Mouse (Mus musculus) bone marrow macrophage, adult 2 months (primary cell): ENCODE results near the gene Aadacl4. TPM values are rescaled to one million over a fixed set of nuclear protein-coding genes. Genes with fewer than 3 reads are reported as not detected.
"Not testable (repeated sequence)": the region's sequence is repeated elsewhere in the genome, so short reads cannot be mapped to it uniquely, and the experiment has no call there.

ENCODE experiments used
- H3K27ac ChIP-seq: 2 replicates; pipeline ENCODE4 v1.5.1; 2012; ENCODE audit warnings: low read depth, low read length; ENCODE audit not compliant: insufficient read depth
- H3K4me1 ChIP-seq: 2 replicates; pipeline ENCODE4 v1.6.1; 2012; ENCODE audit warnings: low read length; ENCODE audit not compliant: control insufficient read depth, insufficient read depth
- H3K4me3 ChIP-seq: 2 replicates; pipeline ENCODE4 v1.5.1; 2012; ENCODE audit warnings: mild to moderate bottlenecking, low read length, moderate library complexity; ENCODE audit not compliant: insufficient read depth
- CTCF ChIP-seq: IDR thresholded peaks from 2 replicates; pipeline ENCODE4 v1.5.1; 2012; ENCODE audit warnings: low read depth, mild to moderate bottlenecking, low read length, moderate library complexity
- POLR2A ChIP-seq: IDR thresholded peaks from 2 replicates; pipeline ENCODE4 v1.6.1; 2012; ENCODE audit warnings: mild to moderate bottlenecking, low read depth, low read length, borderline replicate concordance
- polyA plus RNA-seq: library from polyadenylated mRNA; stranded (reverse); fragments of >200 nt; gene quantifications from 2 replicates; pipeline ENCODE4 v1.2.4, GENCODE M21; 2012; ENCODE audit not compliant: missing spikeins, insufficient read depth, insufficient read length

Aadacl4 gene
- polyA plus RNA-seq, result not detected in 2 replicates

DNA sequence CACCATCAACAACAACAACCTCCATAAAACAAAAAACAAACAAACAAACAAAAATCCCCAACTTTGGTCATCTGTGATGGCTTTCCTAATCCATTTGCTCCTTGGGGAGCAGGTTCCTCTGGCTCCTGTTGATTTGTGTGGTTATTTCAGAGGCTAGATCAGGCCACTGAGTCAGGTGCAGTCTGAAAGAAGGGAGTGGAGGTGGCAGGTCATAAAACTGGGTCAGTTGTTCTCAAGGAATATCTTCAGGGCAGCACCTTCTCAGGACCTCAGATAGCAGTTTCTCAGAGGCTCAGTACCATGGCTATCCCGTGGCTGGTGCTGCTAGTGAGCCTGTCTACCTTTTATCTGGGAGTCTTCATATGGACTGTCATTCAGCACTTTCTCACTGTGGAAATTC, at the start of gene Aadacl4:
Aadacl4 (plus strand) TSS at position 301 of the 400 bp plus-strand sequence.
- no peak for TF ChIP-seq POLR2A
- TF ChIP-seq CTCF, result no peak
- H3K4me3 ChIP-seq, result no peak within 1 kb of the TSS
- H3K4me1 ChIP-seq, result no peaks in the 10 kb centered on the region
- H3K27ac ChIP-seq, result no peak within 1 kb of the TSS

- no peak within 1 kb of the TSS for H3K4me3 ChIP-seq
- no peaks in the 10 kb centered on the region for H3K4me1 ChIP-seq
- TF ChIP-seq POLR2A (no peak), CTCF (no peak)
- no peak within 1 kb of the TSS for H3K27ac ChIP-seq
These were observed 48.5 kb upstream of the Aadacl4 start, which contains the start of gene Gm13124 for GRCm38 (mm10) chr4:144565034-144565433. Gm13124 (minus strand) TSS chr4:144565134.

- no peak overlapping the region for H3K4me3 ChIP-seq
- H3K27ac ChIP-seq, result no peak overlapping the region
- TF ChIP-seq CTCF, result no peak
- TF ChIP-seq POLR2A, result no peak
- H3K4me1 ChIP-seq, result no peaks in the 10 kb centered on the region
These were observed 45.8 kb upstream of the Aadacl4 start for GRCm38 (mm10) chr4:144567752-144568151.

DNA sequence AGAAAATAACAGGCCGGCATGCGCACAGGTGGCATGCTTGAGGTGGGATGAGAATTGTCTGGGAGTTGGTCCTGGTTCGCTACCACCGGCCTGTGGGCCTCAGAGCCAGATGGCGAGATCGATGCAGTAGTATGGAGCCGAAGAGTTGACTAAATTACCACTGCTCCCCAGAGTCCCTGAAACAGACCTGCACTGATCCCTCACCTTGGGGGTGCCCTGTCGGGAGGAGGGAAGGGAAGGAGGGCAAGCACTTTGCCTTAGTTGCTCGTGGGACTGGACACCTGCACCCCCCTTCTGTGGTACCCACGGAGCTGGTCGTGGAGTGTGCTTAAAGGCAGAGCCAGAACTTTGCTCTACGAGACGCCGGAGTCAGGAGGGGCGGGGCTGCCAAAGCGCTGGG, 27.3 kb upstream of the Aadacl4 start:
- H3K4me1 ChIP-seq, H3K27ac ChIP-seq, H3K4me3 ChIP-seq: not testable (repeated sequence)

DNA sequence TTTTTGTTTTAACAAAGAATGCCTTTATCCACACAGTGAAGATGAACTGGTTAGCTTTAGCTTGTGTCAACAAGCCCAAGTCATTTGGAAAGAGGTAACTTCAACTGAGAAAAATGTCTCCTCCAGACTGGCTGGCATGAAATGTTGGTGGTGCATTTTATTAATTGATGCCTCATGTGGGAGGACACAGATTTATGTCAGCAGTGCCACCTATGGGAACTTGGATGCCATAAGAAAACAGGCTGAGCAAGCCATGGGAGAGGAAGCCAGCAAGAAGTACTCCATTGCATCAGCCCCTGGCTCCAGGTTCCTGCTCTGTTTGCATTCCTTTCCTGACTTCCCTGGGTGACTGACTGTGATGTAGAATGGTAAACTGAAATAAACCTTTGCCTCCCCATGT, 20.7 kb upstream of the Aadacl4 start:
- Histone ChIP-seq H3K27ac (no peak overlapping the region), H3K4me1 (no peaks in the 10 kb centered on the region), H3K4me3 (no peak overlapping the region)
- TF ChIP-seq CTCF (no peak), POLR2A (no peak)

DNA sequence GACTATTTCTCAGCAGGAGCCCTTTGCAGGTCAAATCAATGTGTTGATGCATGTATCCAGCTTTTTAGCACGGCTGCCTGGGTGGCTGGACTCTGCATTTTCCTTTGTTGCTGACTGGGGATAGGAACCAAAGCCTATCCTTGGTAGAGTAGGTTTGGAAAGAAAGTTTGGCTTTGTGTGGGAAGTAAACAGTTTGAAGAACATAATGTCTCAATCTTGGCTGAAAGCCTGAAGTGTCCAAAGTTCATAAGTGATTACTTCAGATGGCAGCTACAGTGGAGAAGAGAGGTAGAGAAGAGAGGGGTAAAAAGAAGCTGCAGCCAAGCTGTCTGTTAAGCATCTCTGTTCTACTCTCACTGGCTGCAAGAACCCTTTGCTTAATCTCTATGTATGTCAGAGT, 1.1 kb downstream of the Aadacl4 start:
- TF ChIP-seq CTCF, result no peak
- no peak for TF ChIP-seq POLR2A
- H3K27ac ChIP-seq, result no peak overlapping the region
- no peak overlapping the region for H3K4me3 ChIP-seq
- no peaks in the 10 kb centered on the region for H3K4me1 ChIP-seq

- H3K4me1 ChIP-seq, result no peaks in the 10 kb centered on the region
- no peak overlapping the region for H3K27ac ChIP-seq
- no peak overlapping the region for H3K4me3 ChIP-seq
- TF ChIP-seq POLR2A, result no peak
- TF ChIP-seq CTCF, result no peak
These were observed 24.8 kb downstream of the Aadacl4 start for GRCm38 (mm10) chr4:144638263-144638662.

Other genes with a start within 250 kb of the Aadacl4 start
- gene Pramef20, start 235.8 kb upstream of the Aadacl4 start, polyA plus RNA-seq, result not detected in 2 replicates
- not detected in 2 replicates for gene Pramef12, start 205.2 kb upstream of the Aadacl4 start, polyA plus RNA-seq
- gene 1700012P22Rik, start 174.9 kb upstream of the Aadacl4 start, polyA plus RNA-seq, result not detected in 2 replicates
- gene Gm9944, start 160.4 kb upstream of the Aadacl4 start, polyA plus RNA-seq, result not detected in 2 replicates
- gene Aadacl3, start 150.0 kb upstream of the Aadacl4 start, polyA plus RNA-seq, result not detected in 2 replicates
- not detected in 2 replicates for gene 9430007A20Rik, start 93.9 kb upstream of the Aadacl4 start, polyA plus RNA-seq
- not detected in 2 replicates for gene Gm13124, start 48.6 kb upstream of the Aadacl4 start, polyA plus RNA-seq
- gene Gm436, start 72.7 kb downstream of the Aadacl4 start, polyA plus RNA-seq, result not detected in 2 replicates
- not detected in 2 replicates for gene Gm13178, start 107.7 kb downstream of the Aadacl4 start, polyA plus RNA-seq
- not detected in 2 replicates for gene Gm438, start 172.9 kb downstream of the Aadacl4 start, polyA plus RNA-seq